Mouse (Mus musculus): ENCODE data around the gene Kcnab2. TPM values are rescaled to one million over a fixed set of nuclear protein-coding genes. Genes with fewer than 3 reads are reported as not detected.

Kcnab2 gene
- polyA plus RNA-seq, 1 experiment from 2014 or later, result 9.3 TPM

GRCm38 (mm10) chr4:152385644-152386043, 92.0 kb downstream of the Kcnab2 start:
- no peak overlapping the region for H3K27ac ChIP-seq
- H3K4me2 ChIP-seq, result no peak overlapping the region
- no peak for ATAC-seq (ENCODE audit: insufficient number of reproducible peaks, insufficient read depth, low FRiP score, low TSS enrichment, low read depth)
- H3K4me1 ChIP-seq (replicated peaks), result peaks cover 5% of the 10 kb centered on the region
- H3K4me3 ChIP-seq (replicated peaks), result no peak overlapping the region
- 57% methylated on average over 16 of the region's 16 CpGs for WGBS
- peaks cover 3% of the 10 kb centered on the region; the same call in 1 of the 2 replicates for H3K27me3 ChIP-seq
- H3K9me3 ChIP-seq, result no peaks in the 10 kb centered on the region
- no peaks in the 10 kb centered on the region for H3K36me3 ChIP-seq
- H3K9ac ChIP-seq (replicated peaks), result no peak overlapping the region

GRCm38 (mm10) chr4:152382528-152383252, 95.0 kb downstream of the Kcnab2 start:
- H3K4me3 ChIP-seq (replicated peaks), result no peak overlapping the region
- H3K9me3 ChIP-seq, result no peaks in the 10 kb centered on the region
- no peak overlapping the region for H3K9ac ChIP-seq (replicated peaks)
- H3K4me1 ChIP-seq (replicated peaks), result no peaks in the 10 kb centered on the region
- H3K27me3 ChIP-seq, result peaks cover 3% of the 10 kb centered on the region; the same call in 1 of the 2 replicates
- H3K36me3 ChIP-seq, result no peaks in the 10 kb centered on the region
- ATAC-seq (ENCODE audit: insufficient number of reproducible peaks, insufficient read depth, low FRiP score, low TSS enrichment, low read depth), result no peak
- H3K4me2 ChIP-seq, result no peak overlapping the region
- no peak overlapping the region for H3K27ac ChIP-seq
- 82% methylated on average over 17 of the region's 17 CpGs for WGBS

GRCm38 (mm10) chr4:152365228-152365627, 112.4 kb downstream of the Kcnab2 start:
- H3K36me3 ChIP-seq, result no peaks in the 10 kb centered on the region
- no peak overlapping the region for H3K27ac ChIP-seq
- no peaks in the 10 kb centered on the region for H3K9me3 ChIP-seq
- no peak overlapping the region for H3K4me3 ChIP-seq (replicated peaks)
- H3K9ac ChIP-seq (replicated peaks), result no peak overlapping the region
- 75% methylated on average over 7 of the region's 7 CpGs for WGBS
- H3K27me3 ChIP-seq, result peaks cover 41% of the 10 kb centered on the region
- H3K4me2 ChIP-seq, result no peak overlapping the region
- H3K4me1 ChIP-seq (replicated peaks), result no peaks in the 10 kb centered on the region; the same call in 1 of the 2 replicates
- no peak for ATAC-seq (ENCODE audit: insufficient number of reproducible peaks, insufficient read depth, low FRiP score, low TSS enrichment, low read depth)

- Histone ChIP-seq H3K4me3 (replicated peaks) (no peak overlapping the region), H3K27me3 (peaks cover 63% of the 10 kb centered on the region), H3K36me3 (no peaks in the 10 kb centered on the region), H3K9ac (replicated peaks) (no peak overlapping the region), H3K27ac (no peak overlapping the region), H3K9me3 (no peaks in the 10 kb centered on the region), H3K4me2 (no peak overlapping the region), H3K4me1 (replicated peaks) (no peaks in the 10 kb centered on the region; the same call in 1 of the 2 replicates)
- WGBS, result 69% methylated on average over 9 of the region's 9 CpGs
- no peak for ATAC-seq (ENCODE audit: insufficient number of reproducible peaks, insufficient read depth, low FRiP score, low TSS enrichment, low read depth)
Observed at GRCm38 (mm10) chr4:152362180-152362579, 115.5 kb downstream of the Kcnab2 start.

GRCm38 (mm10) chr4:152360855-152361254, 116.8 kb downstream of the Kcnab2 start:
- H3K9me3 ChIP-seq, result no peaks in the 10 kb centered on the region
- WGBS, result under 1% methylated on average over 24 of the region's 24 CpGs
- H3K9ac ChIP-seq (replicated peaks), result no peak overlapping the region
- ATAC-seq (ENCODE audit: insufficient number of reproducible peaks, insufficient read depth, low FRiP score, low TSS enrichment, low read depth), result 0 out of 2 replicates have a peak, but pooled peaks have one; percentile 39
- no peaks in the 10 kb centered on the region; the same call in 1 of the 2 replicates for H3K4me1 ChIP-seq (replicated peaks)
- peak overlapping the region; percentile 11; the same call in 1 of the 2 replicates for H3K4me3 ChIP-seq (replicated peaks)
- H3K36me3 ChIP-seq, result no peaks in the 10 kb centered on the region
- peaks cover 65% of the 10 kb centered on the region for H3K27me3 ChIP-seq
- H3K4me2 ChIP-seq, result peak overlapping the region; percentile 46
- H3K27ac ChIP-seq, result no peak overlapping the region

GRCm38 (mm10) chr4:152359700-152360099, 118.0 kb downstream of the Kcnab2 start:
- ATAC-seq (ENCODE audit: insufficient number of reproducible peaks, insufficient read depth, low FRiP score, low TSS enrichment, low read depth), result no peak
- H3K4me3 ChIP-seq (replicated peaks), result no peak overlapping the region
- H3K27me3 ChIP-seq, result peaks cover 63% of the 10 kb centered on the region
- no peaks in the 10 kb centered on the region for H3K36me3 ChIP-seq
- H3K4me1 ChIP-seq (replicated peaks), result no peaks in the 10 kb centered on the region; the same call in 1 of the 2 replicates
- 9% methylated on average over 11 of the region's 11 CpGs for WGBS
- no peak overlapping the region for H3K9ac ChIP-seq (replicated peaks)
- H3K4me2 ChIP-seq, result no peak overlapping the region
- no peak overlapping the region for H3K27ac ChIP-seq
- H3K9me3 ChIP-seq, result no peaks in the 10 kb centered on the region

- no peaks in the 10 kb centered on the region for H3K36me3 ChIP-seq
- H3K4me1 ChIP-seq (replicated peaks), result no peaks in the 10 kb centered on the region; the same call in 1 of the 2 replicates
- H3K27me3 ChIP-seq, result peaks cover 66% of the 10 kb centered on the region
- H3K27ac ChIP-seq, result no peak overlapping the region
- H3K4me3 ChIP-seq (replicated peaks), result no peak overlapping the region
- ATAC-seq (ENCODE audit: insufficient number of reproducible peaks, insufficient read depth, low FRiP score, low TSS enrichment, low read depth), result no peak
- H3K9ac ChIP-seq (replicated peaks), result no peak overlapping the region
- H3K4me2 ChIP-seq, result no peak overlapping the region
- 79% methylated on average over 7 of the region's 7 CpGs for WGBS
- H3K9me3 ChIP-seq, result no peaks in the 10 kb centered on the region
Observed at GRCm38 (mm10) chr4:152355672-152356071, 122.0 kb downstream of the Kcnab2 start.

GRCm38 (mm10) chr4:152353886-152354637, 123.6 kb downstream of the Kcnab2 start:
- WGBS, result 74% methylated on average over 14 of the region's 14 CpGs
- Histone ChIP-seq H3K36me3 (no peaks in the 10 kb centered on the region), H3K27me3 (peaks cover 66% of the 10 kb centered on the region), H3K9ac (replicated peaks) (no peak overlapping the region), H3K4me1 (replicated peaks) (peaks cover 6% of the 10 kb centered on the region), H3K4me3 (replicated peaks) (no peak overlapping the region), H3K9me3 (no peaks in the 10 kb centered on the region), H3K27ac (no peak overlapping the region), H3K4me2 (no peak overlapping the region)
- no peak for ATAC-seq (ENCODE audit: insufficient number of reproducible peaks, insufficient read depth, low FRiP score, low TSS enrichment, low read depth)

GRCm38 (mm10) chr4:152351422-152352305, 126.0 kb downstream of the Kcnab2 start:
- H3K4me1 ChIP-seq (replicated peaks), result peaks cover 6% of the 10 kb centered on the region
- H3K9me3 ChIP-seq, result no peaks in the 10 kb centered on the region
- no peak for ATAC-seq (ENCODE audit: insufficient number of reproducible peaks, insufficient read depth, low FRiP score, low TSS enrichment, low read depth)
- H3K36me3 ChIP-seq, result no peaks in the 10 kb centered on the region
- H3K4me2 ChIP-seq, result no peak overlapping the region
- 23% methylated on average over 14 of the region's 14 CpGs for WGBS
- no peak overlapping the region for H3K27ac ChIP-seq
- peaks cover 69% of the 10 kb centered on the region for H3K27me3 ChIP-seq
- no peak overlapping the region for H3K4me3 ChIP-seq (replicated peaks)
- no peak overlapping the region for H3K9ac ChIP-seq (replicated peaks)

GRCm38 (mm10) chr4:152350722-152351421, 126.8 kb downstream of the Kcnab2 start:
- Histone ChIP-seq H3K4me2 (no peak overlapping the region), H3K4me3 (replicated peaks) (no peak overlapping the region), H3K9ac (replicated peaks) (no peak overlapping the region), H3K9me3 (no peaks in the 10 kb centered on the region), H3K4me1 (replicated peaks) (peaks cover 6% of the 10 kb centered on the region), H3K27me3 (peaks cover 69% of the 10 kb centered on the region), H3K36me3 (no peaks in the 10 kb centered on the region), H3K27ac (no peak overlapping the region)
- 29% methylated on average over 8 of the region's 8 CpGs for WGBS
- ATAC-seq (ENCODE audit: insufficient number of reproducible peaks, insufficient read depth, low FRiP score, low TSS enrichment, low read depth), result no peak

Measured in limb, embryonic 12.5 days (tissue).